Mouse (Mus musculus) stomach, postnatal 0 days (tissue): ENCODE measurements at regions not wholly inside any gene's neighbourhood (a gene's known extent, or its start where the extent isn't known, plus 50 kb on each side); places are given as distances from the start of the nearest gene placed in this dataset.

Source experiments
- CTCF ChIP-seq: IDR thresholded peaks from 2 replicates; pipeline ENCODE4 v1.5.1; 2016; ENCODE audit warnings: antibody characterized with exemption, low read depth, mild to moderate bottlenecking, moderate library complexity
- EP300 ChIP-seq: optimal IDR thresholded peaks from 2 replicates; pipeline ENCODE3; 2016; ENCODE audit warnings: antibody characterized with exemption

DNA sequence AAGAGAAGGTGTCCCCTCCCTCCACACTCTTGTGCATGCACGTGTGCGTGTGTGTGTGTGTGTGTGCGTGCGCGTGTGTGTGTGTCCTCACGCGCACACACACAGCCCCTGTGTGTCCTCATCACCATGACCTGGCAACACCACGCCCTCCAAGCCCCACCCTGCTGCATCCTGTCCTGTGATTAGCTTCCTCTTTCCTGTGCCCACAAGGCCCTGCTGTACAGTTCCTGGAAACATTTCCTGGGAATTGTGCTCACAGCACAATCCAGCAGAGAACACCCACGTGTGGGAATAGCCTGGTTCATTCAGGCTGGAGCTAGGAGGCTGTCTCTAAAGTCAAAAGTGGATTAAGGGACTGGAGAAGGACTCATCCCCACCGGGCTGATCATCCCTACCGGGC, 95.5 kb downstream of the Cstad start:
- TF ChIP-seq CTCF (no peak), EP300 (no peak)
